Mouse (Mus musculus) monocyte, adult 5-6 weeks (primary cell): ENCODE measurements around the gene Olfr56. TPM values are rescaled to one million over a fixed set of nuclear protein-coding genes. Genes with fewer than 3 reads are reported as not detected.
"Not testable (repeated sequence)": the region's sequence is repeated elsewhere in the genome, so short reads cannot be mapped to it uniquely, and the experiment has no call there.

ENCODE experiments used
- ATAC-seq: fragments of 153-309, 156-312 bp; replicated peaks from 2 replicates; pipeline ENCODE4 v1.8.0; 2017; ENCODE audit warnings: mild to moderate bottlenecking; ENCODE audit not compliant: low TSS enrichment, insufficient number of reproducible peaks, severe bottlenecking, poor library complexity, low FRiP score
- total RNA-seq: library from RNA; stranded (forward); fragments of 200-1000, 200-491, 200-594 nt; gene quantifications from 3 replicates; pipeline ENCODE4 v1.2.3, GENCODE M21; 2017

The Olfr56 gene
- total RNA-seq, 1 experiment from 2014 or later, result 0.29 TPM

DNA sequence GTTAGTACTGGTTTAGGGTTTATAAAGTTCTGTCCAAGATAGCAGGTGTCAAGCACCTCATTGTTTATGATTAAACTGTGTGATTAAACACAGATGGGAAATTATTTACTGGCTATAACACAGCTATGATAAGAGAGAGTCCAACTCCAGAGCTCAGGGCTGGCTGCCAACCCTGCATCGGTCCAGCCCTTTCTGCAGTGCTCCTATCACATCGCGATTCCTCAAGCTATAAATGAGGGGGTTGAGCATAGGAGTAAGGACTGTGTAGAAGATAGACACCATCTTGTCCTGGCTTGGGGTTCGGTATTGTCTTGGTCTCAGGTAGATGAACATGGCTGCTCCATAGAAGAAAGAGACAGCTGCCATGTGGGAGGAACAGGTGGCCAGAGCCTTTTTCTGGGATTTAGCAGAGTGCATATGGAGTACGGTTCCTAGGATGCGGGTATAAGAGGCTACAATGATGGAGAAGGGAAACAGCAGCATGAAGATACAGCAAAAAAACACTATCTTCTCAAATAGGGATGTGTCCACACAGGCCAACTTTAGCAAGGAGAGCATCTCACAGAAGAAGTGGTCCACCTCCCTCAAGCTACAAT lies 134.0 kb downstream of the Olfr56 start:
- ATAC-seq, result no peak

DNA sequence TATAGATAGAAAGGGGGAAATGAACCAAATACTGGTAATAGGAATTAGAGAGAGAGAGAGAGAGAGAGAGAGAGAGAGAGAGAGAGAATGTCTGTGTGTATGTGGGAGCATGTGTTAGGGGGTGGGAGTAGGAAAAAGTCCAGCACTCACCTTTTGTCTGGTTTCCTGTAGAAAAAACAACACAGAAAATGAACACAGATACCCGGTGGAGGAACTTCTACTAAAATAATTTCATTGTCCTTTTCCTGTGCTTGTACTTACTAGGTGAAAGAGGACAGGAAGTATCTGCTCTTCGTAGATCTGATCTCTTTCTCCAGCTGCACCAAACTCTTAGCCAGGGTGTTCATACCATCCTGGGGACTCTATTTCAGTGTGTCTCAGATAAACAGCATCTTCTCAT lies 135.5 kb downstream of the Olfr56 start:
- no peak for ATAC-seq

DNA sequence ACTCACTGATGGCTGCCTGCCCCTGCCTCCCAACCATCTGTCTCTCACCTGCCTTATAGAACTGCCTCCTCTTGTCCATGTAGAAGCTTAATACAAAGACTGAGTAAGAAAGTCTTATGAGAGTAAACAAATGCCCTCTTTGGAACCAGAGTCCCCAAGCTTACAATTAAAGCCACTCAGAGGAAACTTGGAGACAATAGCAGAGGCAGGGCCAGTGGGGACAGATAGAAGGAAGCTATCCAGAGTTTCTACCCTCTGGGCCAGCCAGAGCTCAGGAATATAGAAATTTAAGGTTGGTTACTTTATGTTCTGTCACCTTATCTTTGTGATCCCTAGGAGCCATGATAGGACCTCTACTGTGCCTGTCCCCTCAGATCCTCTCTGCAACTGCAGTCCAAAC lies 136.1 kb downstream of the Olfr56 start, which contains the start of gene Olfr1396:
Gene Olfr1396 (minus strand): TSS at position 101 of the 400 bp plus-strand sequence.
- no peak for ATAC-seq

DNA sequence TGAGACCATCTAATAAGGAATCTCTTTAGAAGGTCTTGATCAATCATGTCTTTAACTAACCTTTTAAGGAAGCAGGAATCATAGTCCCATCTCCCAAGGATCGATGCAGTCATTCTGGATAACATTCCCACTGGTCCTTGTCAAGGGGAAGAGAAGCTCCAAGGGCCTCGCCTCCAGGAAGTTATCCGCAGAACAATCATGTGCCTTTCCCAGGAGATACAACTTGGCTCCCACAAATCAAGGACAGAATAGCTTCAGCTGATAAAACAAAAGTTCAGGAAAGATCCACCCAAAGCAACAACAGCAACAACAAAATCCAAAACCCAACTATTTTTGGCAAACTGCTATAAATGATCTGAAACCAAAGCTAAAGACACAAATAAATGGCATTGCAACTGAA lies 140.9 kb downstream of the Olfr56 start:
- ATAC-seq, result no peak

DNA sequence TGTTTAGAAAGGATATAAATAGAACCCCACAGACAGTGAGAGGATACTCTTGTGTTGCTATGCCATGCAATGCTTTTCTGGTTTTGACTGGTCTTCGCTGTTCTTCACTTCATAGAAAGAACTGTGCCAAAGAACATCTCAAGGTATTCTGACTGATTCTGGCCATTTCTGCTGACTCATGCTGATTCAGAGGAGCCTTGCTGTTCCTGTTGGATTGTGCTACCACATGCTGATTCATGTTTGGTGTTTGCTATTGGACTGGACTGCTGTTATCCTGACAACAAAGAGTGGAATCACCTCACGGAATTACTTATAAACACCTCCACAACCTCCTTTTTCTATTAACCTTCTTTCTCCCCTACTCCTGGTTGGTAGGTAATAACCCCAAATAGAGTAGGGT lies 145.5 kb downstream of the Olfr56 start:
- no peak for ATAC-seq

DNA sequence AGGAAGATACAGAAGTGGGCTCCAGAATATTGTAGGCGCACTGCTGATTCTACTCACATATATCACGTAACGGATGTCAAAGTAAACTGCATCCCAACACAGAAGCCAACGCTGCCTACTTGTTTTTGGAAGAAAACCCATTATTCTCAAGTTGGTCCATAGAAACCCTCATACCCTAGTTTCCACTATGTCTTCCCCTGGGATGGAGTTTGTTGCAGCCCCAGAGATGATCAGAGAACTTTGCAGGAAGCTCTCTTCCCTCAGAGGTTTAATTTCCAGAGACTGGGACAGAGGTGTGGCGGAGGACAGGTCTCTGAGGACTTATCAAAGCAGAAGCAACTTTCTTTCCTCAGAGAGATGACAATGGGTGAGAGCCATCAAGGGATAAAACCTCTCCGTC lies 163.3 kb downstream of the Olfr56 start, which contains the start of gene Olfr1395:
Gene Olfr1395 (plus strand): TSS at position 301 of the 400 bp plus-strand sequence.
- no peak for ATAC-seq

DNA sequence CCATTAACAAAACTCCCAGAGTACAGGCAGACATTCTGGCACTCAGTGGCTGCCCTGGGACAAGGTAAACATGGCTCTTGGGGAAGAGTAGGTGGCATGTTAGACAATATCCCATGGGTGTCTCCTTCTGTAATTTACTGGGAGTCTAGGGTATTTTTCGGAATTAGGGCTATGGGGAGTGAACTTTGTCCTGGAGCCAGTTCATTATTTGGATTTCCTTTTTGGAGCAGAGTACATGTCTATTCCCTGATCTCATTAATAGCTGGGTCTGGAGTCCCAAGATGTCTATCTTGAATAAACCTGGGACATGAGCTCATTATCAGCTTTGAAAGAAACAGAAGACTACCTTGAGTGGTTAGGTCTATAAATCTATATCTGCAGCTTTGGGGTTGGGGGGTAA lies 175.4 kb downstream of the Olfr56 start, which contains the start of gene Olfr1394:
Gene Olfr1394 (plus strand): TSS at position 301 of the 400 bp plus-strand sequence.
- no peak for ATAC-seq

DNA sequence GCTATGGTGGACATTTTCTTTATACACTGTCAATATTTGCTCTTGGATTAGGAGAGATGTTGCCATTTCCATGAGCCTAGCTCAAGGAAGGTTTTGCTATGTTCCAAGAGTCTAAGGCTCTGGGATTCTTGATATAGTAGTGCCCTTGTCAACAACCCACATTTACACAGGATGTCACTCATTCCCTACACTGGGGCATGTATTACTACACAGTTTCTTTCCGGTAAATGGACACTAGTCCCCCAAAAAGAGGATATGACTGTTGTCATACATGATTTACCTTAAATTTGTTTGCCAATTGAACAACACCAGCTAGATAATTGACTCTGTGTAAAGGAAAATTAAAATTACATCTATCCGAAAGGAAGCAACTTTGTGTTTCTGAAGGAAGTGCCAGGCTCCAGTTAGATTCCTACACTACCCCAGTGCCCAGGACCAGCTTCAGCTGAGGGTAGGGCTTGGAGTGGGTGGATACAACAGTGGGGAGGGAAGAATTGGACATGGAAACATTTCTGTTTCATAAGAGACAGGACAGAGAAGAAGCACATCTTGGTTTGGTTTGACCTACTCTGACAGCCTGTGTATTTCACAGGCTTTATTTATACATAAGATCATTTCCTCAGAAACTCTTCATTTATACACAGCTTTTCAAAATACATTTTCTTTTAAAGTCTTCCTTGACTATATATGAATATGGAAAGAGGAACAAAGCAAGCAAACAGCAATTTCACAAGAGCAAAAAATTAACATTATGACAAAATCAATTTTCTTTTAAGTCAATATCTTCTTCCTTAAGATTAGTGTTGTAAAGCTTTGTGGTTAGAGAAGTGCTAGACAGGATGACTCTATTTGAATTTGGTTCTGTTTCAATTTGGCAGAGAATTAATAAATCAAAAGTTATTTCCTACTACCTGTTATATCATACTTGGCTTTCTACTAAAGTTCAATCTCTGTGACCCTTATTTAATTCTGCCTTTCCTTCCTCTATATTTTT lies 178.4 kb downstream of the Olfr56 start:
- ATAC-seq, result 0 out of 2 replicates have a peak, but pooled peaks have one; percentile 37

DNA sequence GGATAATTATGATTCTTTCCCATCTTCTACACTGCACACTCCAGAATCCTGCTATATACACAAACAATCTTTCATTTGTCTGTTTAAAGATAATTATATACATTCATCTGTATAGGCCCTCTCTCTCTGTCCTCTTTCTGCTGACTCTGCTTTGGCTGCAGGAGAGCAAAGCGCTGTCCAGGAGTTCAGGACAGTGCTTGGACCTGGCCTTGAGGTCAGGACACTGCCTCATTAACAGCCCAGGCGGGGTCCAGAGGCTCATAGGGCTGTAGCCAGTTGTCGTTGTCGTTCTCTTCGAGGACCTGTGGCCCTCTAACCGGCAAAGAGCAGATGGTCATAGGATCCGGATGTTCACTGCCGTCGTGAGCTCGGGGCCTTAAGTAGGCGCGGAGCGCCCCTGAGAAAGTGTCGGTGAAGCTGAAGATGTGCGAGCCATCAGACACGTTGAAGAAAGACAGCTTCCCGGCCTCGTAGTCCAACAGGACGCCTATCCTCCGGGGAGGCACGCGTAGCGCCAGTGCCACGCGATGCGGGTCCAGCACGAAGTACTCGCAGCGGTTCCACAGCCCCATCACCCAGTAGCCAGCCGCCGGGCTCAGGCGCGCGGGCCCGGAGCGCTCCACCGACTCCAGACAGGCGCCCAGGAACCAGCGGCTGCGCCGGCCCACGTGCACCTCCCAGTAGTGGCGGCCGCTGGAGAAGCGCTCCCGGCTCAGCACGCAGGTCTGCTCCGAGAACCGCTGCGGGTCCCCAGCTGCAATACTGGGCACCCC lies 190.3 kb downstream of the Olfr56 start:
- ATAC-seq, result no peak

DNA sequence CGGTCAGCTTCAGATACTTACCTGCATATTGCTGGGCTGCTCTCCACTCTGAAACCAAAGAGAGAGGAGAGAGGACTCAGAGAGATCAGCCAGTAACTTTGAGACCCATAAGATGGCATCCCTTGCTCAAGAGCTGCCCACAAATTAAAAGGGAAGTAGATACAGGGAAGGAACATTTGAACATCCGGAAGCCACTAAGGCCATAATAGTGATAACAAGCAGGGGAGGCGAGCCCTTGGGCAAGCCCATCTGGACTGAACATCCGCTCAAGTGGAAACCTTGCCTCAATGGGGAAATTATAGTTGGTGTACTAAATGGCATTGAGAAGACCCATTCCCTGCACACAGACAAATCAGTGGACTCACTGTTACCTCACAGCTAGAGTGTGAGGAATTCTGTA lies 191.9 kb downstream of the Olfr56 start:
- ATAC-seq, result peak; percentile 91

DNA sequence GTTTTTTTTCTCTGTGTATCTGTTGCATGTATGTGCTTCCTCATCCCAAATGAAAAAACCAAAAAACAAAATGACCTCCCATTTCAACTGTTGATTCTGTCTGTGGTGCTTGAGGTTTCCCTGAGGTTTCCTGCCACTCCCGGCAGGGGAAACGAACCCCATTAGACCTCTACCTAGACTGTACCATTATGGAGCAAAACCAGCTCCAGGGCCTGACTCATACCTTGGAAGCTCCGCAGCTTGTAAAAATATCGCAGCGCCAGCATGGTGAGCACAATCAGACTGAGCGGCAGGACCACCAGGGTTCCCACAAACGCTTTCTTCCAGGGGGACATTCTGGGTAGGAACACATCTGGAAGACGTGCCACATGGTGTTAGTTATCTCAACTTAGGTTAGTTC lies 196.7 kb downstream of the Olfr56 start:
- ATAC-seq, result no peak

DNA sequence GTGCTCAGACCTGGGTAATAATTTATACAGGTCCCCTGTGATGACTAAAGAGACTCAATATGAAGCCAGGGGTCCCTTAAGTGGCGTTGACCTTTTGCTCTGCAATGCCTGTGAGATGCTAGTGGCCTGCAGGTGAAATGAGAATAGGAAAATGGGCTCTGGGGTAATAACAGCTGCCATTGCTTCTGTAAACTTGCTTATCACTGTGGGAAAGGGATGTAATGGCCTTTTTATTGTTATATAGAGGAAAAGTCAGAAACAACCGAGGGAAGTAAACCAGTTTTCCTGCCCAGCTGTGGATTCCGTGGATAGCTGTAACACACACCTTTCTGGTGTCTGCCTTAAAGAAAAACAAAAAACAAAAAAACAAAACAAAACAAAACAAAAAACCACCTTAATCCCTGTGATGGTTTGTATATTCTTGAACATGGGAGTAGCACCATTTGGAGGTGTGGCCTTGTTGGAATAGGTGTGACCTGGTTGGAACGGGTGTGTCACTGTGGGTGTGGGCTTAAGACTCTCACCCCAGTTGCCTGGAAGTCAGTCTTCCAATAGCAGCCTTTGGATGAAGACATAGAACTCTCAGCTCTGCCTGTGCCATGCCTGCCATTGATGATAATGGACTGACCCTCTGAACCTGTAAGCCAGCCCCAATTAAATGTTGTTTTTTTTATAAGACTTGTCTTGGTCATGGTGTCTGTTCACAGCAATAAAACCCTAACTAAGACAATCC lies 197.5 kb downstream of the Olfr56 start:
- ATAC-seq, result not testable (repeated sequence)

DNA sequence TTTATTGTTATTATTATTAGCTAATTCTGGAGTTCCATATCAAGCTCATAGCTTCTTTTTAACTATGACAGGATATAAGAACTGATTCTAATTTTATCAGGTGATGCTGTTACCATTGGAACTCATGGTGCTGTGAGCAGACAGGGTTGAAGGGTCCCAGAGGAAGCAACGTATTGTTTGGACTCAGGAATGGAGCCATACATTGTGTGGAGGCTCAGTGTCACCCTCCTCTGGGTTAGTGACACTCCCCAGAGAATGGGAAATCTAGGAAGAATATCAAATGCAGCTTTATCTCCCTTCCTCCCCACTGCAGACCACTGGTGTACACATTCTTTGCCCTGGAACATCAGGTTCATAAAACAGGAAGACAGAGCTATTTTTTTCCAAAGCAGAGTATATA lies 204.5 kb downstream of the Olfr56 start:
- ATAC-seq, result no peak

Other genes starting within 250 kb of the Olfr56 start
- gene Rack1, start 178.6 kb upstream of the Olfr56 start, total RNA-seq, result 995 to 1,435 TPM (median 1,367 TPM) in 3 replicates
- 52.9 to 85.7 TPM (median 59.4 TPM) in 3 replicates for gene Trim41, start 161.5 kb upstream of the Olfr56 start, total RNA-seq
- gene Trim7, start 152.7 kb upstream of the Olfr56 start, total RNA-seq, result 9.4 to 15.9 TPM (median 15.5 TPM) in 3 replicates
- gene Gm12184, start 152.2 kb upstream of the Olfr56 start, total RNA-seq, result 7.5 to 29.4 TPM (median 12.2 TPM) in 3 replicates
- 36.6 to 51.0 TPM (median 48.9 TPM) in 3 replicates for gene Irgm1, start 107.2 kb upstream of the Olfr56 start, total RNA-seq
- 6.7 to 9.7 TPM (median 8.8 TPM) in 3 replicates for gene Gm5431, start 76.7 kb upstream of the Olfr56 start, total RNA-seq
- 32.3 to 73.6 TPM (median 37.8 TPM) in 3 replicates for gene Psme2b, start 32.7 kb upstream of the Olfr56 start, total RNA-seq
- 33.5 to 71.5 TPM (median 41.1 TPM) in 3 replicates for gene 9930111J21Rik1, start 509 bp downstream of the Olfr56 start, total RNA-seq
- gene Gm12185, start 13.3 kb downstream of the Olfr56 start, total RNA-seq, result 0.10 to 1.4 TPM in 2 of 3 replicates, not detected in the other
- gene Tgtp1, start 15.3 kb downstream of the Olfr56 start, total RNA-seq, result 1.3 to 3.0 TPM (median 1.7 TPM) in 3 replicates
- 84.2 to 227 TPM (median 114 TPM) in 3 replicates for gene 9930111J21Rik2, start 72.4 kb downstream of the Olfr56 start, total RNA-seq
- gene Tgtp2, start 85.3 kb downstream of the Olfr56 start, total RNA-seq, result 15.9 to 85.7 TPM (median 25.2 TPM) in 3 replicates
- gene Ifi47, start 97.7 kb downstream of the Olfr56 start, total RNA-seq, result 23.6 to 98.9 TPM (median 35.3 TPM) in 3 replicates
- gene Olfr1396, start 136.0 kb downstream of the Olfr56 start, total RNA-seq, result not detected in 3 replicates
- gene Olfr1395, start 163.4 kb downstream of the Olfr56 start, total RNA-seq, result not detected in 3 replicates
- gene Olfr1394, start 175.5 kb downstream of the Olfr56 start, total RNA-seq, result not detected in 3 replicates
- 0.75 to 2.2 TPM (median 0.78 TPM) in 3 replicates for gene Btnl9, start 208.3 kb downstream of the Olfr56 start, total RNA-seq
- gene Zfp62, start 224.4 kb downstream of the Olfr56 start, total RNA-seq, result 96.4 to 134 TPM (median 134 TPM) in 3 replicates